Mouse (Mus musculus): Measurements from ENCODE around the gene Gp1bb. TPM values are rescaled to one million over a fixed set of nuclear protein-coding genes. Genes with fewer than 3 reads are reported as not detected.

Gp1bb gene
- polyA plus RNA-seq, 1 experiment from 2014 or later: 11.4 TPM

DNA sequence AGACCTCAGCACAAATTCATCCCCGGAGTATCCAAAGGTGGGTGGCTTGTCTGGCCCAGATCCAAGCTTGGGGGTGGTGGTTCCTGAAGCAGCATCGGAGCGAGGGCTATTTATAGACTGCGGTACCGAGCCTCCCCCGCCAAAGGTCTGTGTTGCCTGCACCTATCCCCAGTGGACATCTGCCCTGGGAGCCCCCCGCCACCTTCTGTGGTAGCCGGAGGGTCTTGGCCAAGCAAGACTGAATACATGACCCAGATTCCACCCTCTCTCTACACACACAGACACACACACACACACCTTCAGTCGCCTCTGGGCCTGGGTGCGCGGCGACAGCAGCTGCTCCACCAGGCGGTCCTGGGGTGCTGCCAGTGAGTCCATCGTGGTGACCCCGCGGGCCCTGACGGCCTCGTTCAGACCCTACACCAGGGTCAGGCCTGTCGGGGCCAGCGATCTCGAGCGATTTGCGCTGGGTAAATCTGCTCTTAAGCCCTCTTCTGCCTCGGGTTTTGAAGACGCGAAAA lies 3.6 kb upstream of the Gp1bb start:
- Histone ChIP-seq H3K4me1 (ENCODE audit: control insufficient read depth, insufficient read depth, low read length) (peaks cover 33% of the 10 kb centered on the region), H3K9ac (ENCODE audit: low read length) (peak overlapping the region; percentile 44), H3K36me3 (ENCODE audit: control insufficient read depth, insufficient read depth, low read length) (peaks cover 8% of the 10 kb centered on the region), H3K4me2 (ENCODE audit: low read depth) (peak overlapping the region; percentile 81), H3K9me3 (ENCODE audit: control insufficient read depth, low read length) (no peaks in the 10 kb centered on the region), H3K4me3 (ENCODE audit: low read depth, low read length) (peak overlapping the region; percentile 46), H3K27ac (ENCODE audit: low read depth, low read length) (no peak overlapping the region), H3K27me3 (ENCODE audit: control insufficient read depth, insufficient read depth, low read length) (peaks cover 67% of the 10 kb centered on the region)
- no peak for ATAC-seq (ENCODE audit: insufficient read depth, low FRiP score, low TSS enrichment)
- WGBS: 8% methylated on average over 26 of the region's 26 CpGs
- no peak for DNase-seq (ENCODE audit: low spot score)

DNA sequence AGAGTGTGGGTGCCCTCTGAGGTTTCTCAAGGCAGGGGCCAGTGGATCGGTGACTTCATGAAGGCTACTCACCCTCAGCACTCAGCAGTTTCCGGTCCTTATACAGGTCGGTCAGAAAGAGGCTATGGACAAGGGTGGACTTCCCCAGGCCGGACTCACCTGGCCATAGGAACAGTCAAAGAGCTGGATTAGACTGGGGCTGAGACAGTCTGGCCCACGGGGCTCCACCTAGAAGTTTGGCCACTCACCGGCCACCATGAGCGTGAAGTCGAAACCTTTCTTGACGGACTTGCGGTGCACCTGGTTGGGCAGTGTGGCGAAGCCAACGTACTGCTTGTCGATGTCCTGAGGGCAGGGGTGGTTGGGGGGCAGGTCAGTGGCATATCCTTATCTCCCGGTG lies 2.9 kb upstream of the Gp1bb start:
- 37% methylated on average over 14 of the region's 14 CpGs for WGBS
- Histone ChIP-seq H3K36me3 (ENCODE audit: control insufficient read depth, insufficient read depth, low read length) (peaks cover 8% of the 10 kb centered on the region), H3K4me2 (ENCODE audit: low read depth) (no peak overlapping the region), H3K27ac (ENCODE audit: low read depth, low read length) (no peak overlapping the region), H3K4me1 (ENCODE audit: control insufficient read depth, insufficient read depth, low read length) (peaks cover 35% of the 10 kb centered on the region), H3K9ac (ENCODE audit: low read length) (no peak overlapping the region), H3K9me3 (ENCODE audit: control insufficient read depth, low read length) (no peaks in the 10 kb centered on the region), H3K27me3 (ENCODE audit: control insufficient read depth, insufficient read depth, low read length) (peaks cover 74% of the 10 kb centered on the region), H3K4me3 (ENCODE audit: low read depth, low read length) (no peak overlapping the region)
- ATAC-seq (ENCODE audit: insufficient read depth, low FRiP score, low TSS enrichment): no peak
- no peak for DNase-seq (ENCODE audit: low spot score)

DNA sequence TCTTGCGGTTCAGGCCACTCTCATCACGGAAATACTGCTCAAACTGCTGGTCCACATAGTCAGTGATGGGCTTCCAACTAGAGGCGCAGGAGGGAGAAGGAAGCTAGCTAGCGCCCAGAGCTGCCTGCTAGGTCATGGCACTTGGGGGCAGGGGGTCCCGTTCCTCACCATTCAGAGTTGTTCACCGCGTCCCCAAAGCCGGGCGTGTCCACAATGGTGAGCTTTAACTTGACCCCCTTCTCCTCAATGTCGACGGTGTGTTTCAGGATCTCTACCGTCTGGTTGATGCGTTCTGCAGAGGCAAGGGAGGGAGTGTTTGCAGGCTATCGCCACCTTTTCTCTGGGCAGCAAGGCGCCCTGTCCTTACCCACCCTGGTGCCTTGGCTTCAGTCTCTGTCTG lies 2.4 kb upstream of the Gp1bb start:
- 17% methylated on average over 15 of the region's 15 CpGs for WGBS
- ATAC-seq (ENCODE audit: insufficient read depth, low FRiP score, low TSS enrichment) (no peak), DNase-seq (ENCODE audit: low spot score) (no peak)
- H3K9ac ChIP-seq (ENCODE audit: low read length): no peak overlapping the region
- H3K4me3 ChIP-seq (ENCODE audit: low read depth, low read length): no peak overlapping the region
- no peak overlapping the region for H3K4me2 ChIP-seq (ENCODE audit: low read depth)
- peaks cover 35% of the 10 kb centered on the region for H3K4me1 ChIP-seq (ENCODE audit: control insufficient read depth, insufficient read depth, low read length)
- peaks cover 8% of the 10 kb centered on the region for H3K36me3 ChIP-seq (ENCODE audit: control insufficient read depth, insufficient read depth, low read length)
- H3K27ac ChIP-seq (ENCODE audit: low read depth, low read length): no peak overlapping the region
- no peaks in the 10 kb centered on the region for H3K9me3 ChIP-seq (ENCODE audit: control insufficient read depth, low read length)
- H3K27me3 ChIP-seq (ENCODE audit: control insufficient read depth, insufficient read depth, low read length): peaks cover 79% of the 10 kb centered on the region

DNA sequence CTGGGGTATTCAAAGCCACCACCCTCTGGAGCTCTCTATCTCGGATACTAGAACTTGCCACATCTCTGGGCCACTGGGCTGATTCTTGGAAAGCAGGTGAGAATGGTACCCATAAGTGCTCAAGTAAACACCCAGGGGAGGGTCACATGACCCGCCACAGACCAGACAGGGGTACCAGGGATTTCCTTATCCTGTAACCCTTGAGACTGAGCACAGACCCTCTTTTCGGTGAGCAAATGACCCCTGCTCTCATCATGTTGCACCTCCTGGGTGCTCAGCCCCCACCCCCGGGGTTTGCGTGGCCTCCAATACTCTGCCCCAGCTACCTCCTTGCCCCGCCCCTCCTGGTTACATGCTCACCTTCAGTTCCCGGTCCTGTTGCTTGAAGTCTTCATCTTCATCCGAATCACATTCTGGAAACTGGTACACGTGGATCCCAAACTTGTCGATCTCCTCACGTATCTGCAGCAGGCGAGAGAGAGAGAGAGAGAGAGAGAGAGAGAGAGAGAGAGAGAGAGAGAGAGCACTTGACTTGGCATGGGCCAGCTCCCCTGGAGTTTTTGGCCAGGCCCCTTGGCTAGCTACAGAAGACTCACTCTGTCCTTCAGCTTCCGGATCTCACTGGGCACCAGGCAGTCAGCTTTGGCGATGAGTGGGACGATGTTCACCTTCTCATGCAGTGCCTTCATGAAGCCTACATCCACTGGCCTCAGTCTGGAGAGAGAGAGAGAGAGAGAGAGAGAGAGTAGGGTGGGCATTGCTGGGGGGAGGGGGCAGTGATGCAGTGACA lies 1.7 kb upstream of the Gp1bb start:
- Histone ChIP-seq H3K27ac (ENCODE audit: low read depth, low read length) (no peak overlapping the region), H3K4me1 (ENCODE audit: control insufficient read depth, insufficient read depth, low read length) (peaks cover 31% of the 10 kb centered on the region), H3K9me3 (ENCODE audit: control insufficient read depth, low read length) (no peaks in the 10 kb centered on the region), H3K36me3 (ENCODE audit: control insufficient read depth, insufficient read depth, low read length) (peaks cover 8% of the 10 kb centered on the region), H3K9ac (ENCODE audit: low read length) (no peak overlapping the region), H3K4me2 (ENCODE audit: low read depth) (no peak overlapping the region), H3K4me3 (ENCODE audit: low read depth, low read length) (no peak overlapping the region), H3K27me3 (ENCODE audit: control insufficient read depth, insufficient read depth, low read length) (peaks cover 86% of the 10 kb centered on the region)
- 17% methylated on average over 15 of the region's 15 CpGs for WGBS
- DNase-seq (ENCODE audit: low spot score): no peak
- no peak for ATAC-seq (ENCODE audit: insufficient read depth, low FRiP score, low TSS enrichment)

DNA sequence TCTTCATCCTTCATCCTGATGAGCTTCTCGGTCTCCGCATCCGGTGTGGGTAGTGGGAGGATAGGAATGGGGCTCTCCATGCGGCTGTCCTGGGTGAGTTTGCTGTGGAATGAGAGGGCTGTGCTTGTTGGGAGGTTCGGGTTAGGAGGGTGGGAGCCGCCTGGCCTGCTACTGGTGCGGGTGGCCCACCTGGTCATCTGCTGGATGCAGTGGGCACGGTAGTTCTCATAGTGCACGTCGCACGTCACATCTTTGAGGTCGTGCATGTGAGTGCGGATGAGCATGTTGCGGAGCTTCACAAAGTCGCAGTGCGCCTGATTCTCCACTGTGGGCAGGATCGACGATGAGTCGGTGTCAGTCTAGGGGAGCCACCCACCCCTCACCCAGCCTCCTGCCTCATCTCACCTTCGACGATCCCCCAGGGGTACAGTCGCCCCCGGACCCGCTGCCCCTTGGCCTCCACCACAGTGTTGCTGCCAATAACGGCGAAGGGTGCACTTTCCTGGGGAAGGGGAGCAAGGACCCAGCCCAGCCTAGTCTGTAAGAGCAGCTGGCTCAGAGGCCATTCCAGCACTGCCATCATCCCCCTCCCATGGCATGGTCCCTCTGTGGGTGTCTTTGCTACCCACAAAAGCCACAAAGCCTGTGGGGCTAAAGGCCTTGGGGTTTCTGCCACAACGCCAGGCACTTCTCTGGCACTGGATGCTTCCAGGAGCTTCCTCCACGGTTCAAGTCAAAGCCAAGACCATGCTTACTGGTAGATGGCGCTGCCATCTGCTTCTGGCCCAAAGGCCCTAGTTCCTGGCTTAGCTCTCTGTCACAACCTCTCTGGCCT lies 930 bp upstream of the Gp1bb start:
- Histone ChIP-seq H3K27ac (ENCODE audit: low read depth, low read length) (no peak overlapping the region), H3K9ac (ENCODE audit: low read length) (no peak overlapping the region), H3K4me1 (ENCODE audit: control insufficient read depth, insufficient read depth, low read length) (peaks cover 26% of the 10 kb centered on the region), H3K4me3 (ENCODE audit: low read depth, low read length) (no peak overlapping the region), H3K36me3 (ENCODE audit: control insufficient read depth, insufficient read depth, low read length) (peaks cover 8% of the 10 kb centered on the region), H3K4me2 (ENCODE audit: low read depth) (no peak overlapping the region), H3K27me3 (ENCODE audit: control insufficient read depth, insufficient read depth, low read length) (peaks cover 94% of the 10 kb centered on the region), H3K9me3 (ENCODE audit: control insufficient read depth, low read length) (no peaks in the 10 kb centered on the region)
- ATAC-seq (ENCODE audit: insufficient read depth, low FRiP score, low TSS enrichment) (no peak), DNase-seq (ENCODE audit: low spot score) (no peak)
- WGBS: 11% methylated on average over 29 of the region's 29 CpGs

DNA sequence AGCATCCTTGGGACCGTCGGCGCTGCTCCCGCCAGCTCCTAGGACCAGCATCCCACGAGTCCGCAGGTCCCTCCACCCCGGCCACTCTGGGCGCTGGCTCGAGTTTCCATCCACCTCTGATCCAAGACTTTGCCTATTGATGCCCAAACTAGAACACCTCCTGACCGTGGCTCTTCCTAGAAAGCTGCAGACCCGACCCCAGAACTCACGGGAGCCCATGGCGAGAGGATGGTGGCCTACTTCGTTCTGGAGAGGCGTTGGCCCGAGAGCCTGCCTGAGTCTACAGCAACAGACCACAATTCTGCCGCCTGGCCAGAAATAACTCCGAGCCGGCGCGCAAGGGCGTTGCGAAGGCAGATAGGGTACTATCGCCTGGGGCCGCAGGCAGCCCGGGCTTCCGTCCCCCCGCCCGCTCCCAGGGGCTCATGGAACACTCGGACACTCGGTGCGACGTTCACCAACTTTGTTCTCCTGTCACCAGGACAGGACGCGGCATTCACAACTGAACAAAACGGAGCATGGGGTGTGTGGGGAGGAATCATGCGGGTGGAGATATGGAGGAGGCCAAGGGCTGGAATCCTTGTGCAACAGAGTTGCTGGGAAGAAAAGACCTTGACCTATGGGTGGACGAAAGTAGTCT lies 721 bp downstream of the Gp1bb start:
- WGBS: 2% methylated on average over 38 of the region's 38 CpGs
- Histone ChIP-seq H3K36me3 (ENCODE audit: control insufficient read depth, insufficient read depth, low read length) (peaks cover 8% of the 10 kb centered on the region), H3K4me3 (ENCODE audit: low read depth, low read length) (peak overlapping the region; percentile 37), H3K27ac (ENCODE audit: low read depth, low read length) (no peak overlapping the region), H3K4me2 (ENCODE audit: low read depth) (peak overlapping the region; percentile 62), H3K27me3 (ENCODE audit: control insufficient read depth, insufficient read depth, low read length) (peaks cover 85% of the 10 kb centered on the region), H3K9me3 (ENCODE audit: control insufficient read depth, low read length) (no peaks in the 10 kb centered on the region), H3K9ac (ENCODE audit: low read length) (no peak overlapping the region), H3K4me1 (ENCODE audit: control insufficient read depth, insufficient read depth, low read length) (peaks cover 19% of the 10 kb centered on the region; the same call in 1 of the 2 replicates)
- no peak for ATAC-seq (ENCODE audit: insufficient read depth, low FRiP score, low TSS enrichment)
- no peak for DNase-seq (ENCODE audit: low spot score)

DNA sequence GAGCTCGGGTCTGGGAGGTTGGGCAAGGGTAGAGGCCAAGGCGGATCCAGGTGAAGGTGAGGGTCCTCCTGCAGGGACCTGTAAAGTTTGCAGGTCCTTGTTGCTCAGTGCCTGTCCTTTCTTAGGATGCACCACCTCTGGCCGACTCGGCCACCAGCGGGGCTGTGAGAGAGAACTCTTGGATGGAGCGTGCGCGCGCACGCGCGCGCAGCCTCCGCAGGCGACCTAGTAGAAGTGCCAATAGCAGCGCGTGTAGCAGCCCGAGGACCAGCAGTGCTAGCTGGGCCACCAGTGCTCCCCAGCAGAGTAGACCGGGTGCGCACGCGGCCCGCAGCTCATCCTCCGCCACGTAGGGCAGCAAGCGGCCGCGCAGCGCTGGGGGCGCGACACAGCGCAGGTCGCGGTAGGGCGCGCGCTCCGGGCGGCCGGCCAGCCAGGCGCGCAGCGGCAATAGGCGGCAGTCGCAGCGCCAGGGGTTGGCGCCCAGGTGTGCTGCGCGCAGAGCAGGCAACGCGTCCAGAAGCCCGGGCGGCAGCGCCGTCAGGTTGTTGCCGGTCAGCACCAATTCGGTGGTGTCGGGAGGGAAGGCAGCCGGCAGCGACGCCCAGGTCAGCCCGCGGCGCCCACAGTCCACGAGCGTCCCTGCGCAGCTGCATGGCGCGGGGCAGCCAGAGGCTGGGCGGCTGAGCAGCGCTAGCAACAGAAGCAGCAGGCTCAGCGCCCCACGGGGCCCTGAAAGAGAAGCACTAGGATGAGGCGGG lies 1.4 kb downstream of the Gp1bb start:
- no peaks in the 10 kb centered on the region for H3K9me3 ChIP-seq (ENCODE audit: control insufficient read depth, low read length)
- peaks cover 14% of the 10 kb centered on the region; the same call in 1 of the 2 replicates for H3K4me1 ChIP-seq (ENCODE audit: control insufficient read depth, insufficient read depth, low read length)
- H3K4me3 ChIP-seq (ENCODE audit: low read depth, low read length): peak overlapping the region; percentile 37
- peak overlapping the region; percentile 62 for H3K4me2 ChIP-seq (ENCODE audit: low read depth)
- H3K27ac ChIP-seq (ENCODE audit: low read depth, low read length): no peak overlapping the region
- peaks cover 78% of the 10 kb centered on the region for H3K27me3 ChIP-seq (ENCODE audit: control insufficient read depth, insufficient read depth, low read length)
- DNase-seq (ENCODE audit: low spot score): peak; percentile 60
- under 1% methylated on average over 66 of the region's 74 CpGs for WGBS
- ATAC-seq (ENCODE audit: insufficient read depth, low FRiP score, low TSS enrichment): no peak
- peaks cover 8% of the 10 kb centered on the region for H3K36me3 ChIP-seq (ENCODE audit: control insufficient read depth, insufficient read depth, low read length)
- peak overlapping the region; percentile 22; the same call in 1 of the 2 replicates for H3K9ac ChIP-seq (ENCODE audit: low read length)

DNA sequence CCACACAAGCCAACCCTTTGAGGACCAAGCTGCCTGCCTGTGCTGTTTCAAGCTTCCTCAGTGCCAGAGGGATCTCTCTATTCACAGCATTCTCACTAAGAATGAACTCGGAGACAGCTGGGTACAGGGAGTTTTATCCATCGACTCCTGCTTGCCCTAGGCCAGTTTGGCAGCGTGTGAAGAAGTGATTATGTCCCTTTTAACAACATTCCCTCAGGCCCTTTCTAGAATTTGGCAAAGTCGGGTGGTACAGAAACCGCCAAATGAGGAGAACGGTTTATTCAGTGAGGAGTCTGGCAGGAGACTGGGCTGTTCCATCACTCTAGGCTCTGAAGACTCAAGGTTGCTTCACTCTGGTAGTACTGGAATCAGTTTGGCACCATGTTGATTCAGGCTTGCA lies 2.0 kb downstream of the Gp1bb start:
- Histone ChIP-seq H3K27ac (ENCODE audit: low read depth, low read length) (no peak overlapping the region), H3K36me3 (ENCODE audit: control insufficient read depth, insufficient read depth, low read length) (peaks cover 8% of the 10 kb centered on the region), H3K9me3 (ENCODE audit: control insufficient read depth, low read length) (no peaks in the 10 kb centered on the region), H3K27me3 (ENCODE audit: control insufficient read depth, insufficient read depth, low read length) (peaks cover 72% of the 10 kb centered on the region), H3K4me3 (ENCODE audit: low read depth, low read length) (no peak overlapping the region), H3K4me2 (ENCODE audit: low read depth) (peak overlapping the region; percentile 62; the same call in 1 of the 2 replicates), H3K4me1 (ENCODE audit: control insufficient read depth, insufficient read depth, low read length) (peaks cover 11% of the 10 kb centered on the region; the same call in 1 of the 2 replicates), H3K9ac (ENCODE audit: low read length) (no peak overlapping the region)
- no peak for DNase-seq (ENCODE audit: low spot score)
- 21% methylated on average over 6 of the region's 6 CpGs for WGBS
- no peak for ATAC-seq (ENCODE audit: insufficient read depth, low FRiP score, low TSS enrichment)
